Mouse (Mus musculus): ENCODE data around the gene Tmem179. TPM values are rescaled to one million over a fixed set of nuclear protein-coding genes. Genes with fewer than 3 reads are reported as not detected.

Tmem179 gene
- polyA plus RNA-seq, 1 experiment from 2014 or later: not detected

DNA sequence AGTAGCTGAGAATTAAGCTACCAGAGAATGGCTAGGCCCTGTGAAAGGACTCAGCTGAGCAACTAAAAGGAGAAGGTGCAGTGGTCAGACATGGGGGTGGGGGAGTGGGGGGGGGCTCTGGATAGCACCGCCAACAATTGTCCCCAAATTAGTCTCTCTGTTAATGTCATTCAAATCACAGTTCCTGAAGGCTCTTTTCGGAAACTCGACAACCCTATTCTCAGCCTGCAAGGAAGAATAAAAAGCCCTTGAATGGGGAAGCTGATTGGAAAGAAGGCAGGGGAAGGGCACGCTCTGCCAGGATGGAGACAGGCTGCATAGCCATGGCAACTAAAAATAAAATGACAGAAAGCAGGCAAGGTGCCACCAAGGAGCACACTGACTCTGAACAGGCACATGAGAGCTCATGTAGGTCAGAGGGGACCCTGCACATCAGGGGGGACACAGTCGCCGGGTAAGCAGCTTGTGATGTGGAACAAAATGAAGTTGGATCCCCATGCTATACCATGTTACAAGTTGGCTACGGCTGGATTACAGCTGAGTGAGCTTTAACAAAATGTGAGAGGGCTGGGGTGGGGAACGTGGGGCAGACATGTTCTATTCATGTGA is 25.0 kb upstream of the Tmem179 start:
- ATAC-seq (no peak), DNase-seq (no peak)
- no peaks in the 10 kb centered on the region for H3K9me3 ChIP-seq (ENCODE audit: low read length)
- H3K27me3 ChIP-seq (ENCODE audit: insufficient read depth, low read length): no peaks in the 10 kb centered on the region
- 68% methylated on average over 8 of the region's 8 CpGs for WGBS (ENCODE audit: insufficient replicate concordance)
- H3K4me1 ChIP-seq (ENCODE audit: insufficient read depth): no peaks in the 10 kb centered on the region; the same call in 1 of the 2 replicates
- no peak overlapping the region for H3K9ac ChIP-seq (replicated peaks)
- H3K4me3 ChIP-seq (ENCODE audit: low read depth, low read length): no peak overlapping the region
- no peak overlapping the region for H3K4me2 ChIP-seq (ENCODE audit: low read depth, low read length)
- TF ChIP-seq CTCF (IDR thresholded peaks at IDR 0.05; ENCODE audit: low read depth): no peak
- no peak for TF ChIP-seq EP300 (IDR thresholded peaks at IDR 0.05; ENCODE audit: low read depth)
- H3K27ac ChIP-seq (ENCODE audit: low read depth): no peak overlapping the region
- H3K36me3 ChIP-seq (replicated peaks; ENCODE audit: insufficient read depth, low read length): no peaks in the 10 kb centered on the region

GRCm38 (mm10) chr12:112540321-112540720 is 23.8 kb upstream of the Tmem179 start:
- ATAC-seq (no peak), DNase-seq (no peak)
- no peak overlapping the region for H3K27ac ChIP-seq (ENCODE audit: low read depth)
- no peak overlapping the region for H3K9ac ChIP-seq (replicated peaks)
- H3K36me3 ChIP-seq (replicated peaks; ENCODE audit: insufficient read depth, low read length): no peaks in the 10 kb centered on the region
- no peak overlapping the region for H3K4me2 ChIP-seq (ENCODE audit: low read depth, low read length)
- WGBS (ENCODE audit: insufficient replicate concordance): 89% methylated on average over 12 of the region's 12 CpGs
- no peaks in the 10 kb centered on the region; the same call in 1 of the 2 replicates for H3K4me1 ChIP-seq (ENCODE audit: insufficient read depth)
- TF ChIP-seq CTCF (IDR thresholded peaks at IDR 0.05; ENCODE audit: low read depth) (no peak), EP300 (IDR thresholded peaks at IDR 0.05; ENCODE audit: low read depth) (no peak)
- H3K9me3 ChIP-seq (ENCODE audit: low read length): no peaks in the 10 kb centered on the region
- H3K27me3 ChIP-seq (ENCODE audit: insufficient read depth, low read length): no peaks in the 10 kb centered on the region
- H3K4me3 ChIP-seq (ENCODE audit: low read depth, low read length): no peak overlapping the region

- Histone ChIP-seq H3K36me3 (replicated peaks; ENCODE audit: insufficient read depth, low read length) (no peaks in the 10 kb centered on the region), H3K4me2 (ENCODE audit: low read depth, low read length) (no peak overlapping the region), H3K9me3 (ENCODE audit: low read length) (no peaks in the 10 kb centered on the region), H3K27ac (ENCODE audit: low read depth) (no peak overlapping the region), H3K4me3 (ENCODE audit: low read depth, low read length) (no peak overlapping the region), H3K4me1 (ENCODE audit: insufficient read depth) (no peaks in the 10 kb centered on the region; the same call in 1 of the 2 replicates), H3K27me3 (ENCODE audit: insufficient read depth, low read length) (no peaks in the 10 kb centered on the region), H3K9ac (replicated peaks) (no peak overlapping the region)
- ATAC-seq (no peak), DNase-seq (no peak)
- WGBS (ENCODE audit: insufficient replicate concordance): 82% methylated on average over 7 of the region's 7 CpGs
- TF ChIP-seq CTCF (IDR thresholded peaks at IDR 0.05; ENCODE audit: low read depth) (no peak), EP300 (IDR thresholded peaks at IDR 0.05; ENCODE audit: low read depth) (no peak)
Measured at GRCm38 (mm10) chr12:112539466-112539965, 23.0 kb upstream of the Tmem179 start.

DNA sequence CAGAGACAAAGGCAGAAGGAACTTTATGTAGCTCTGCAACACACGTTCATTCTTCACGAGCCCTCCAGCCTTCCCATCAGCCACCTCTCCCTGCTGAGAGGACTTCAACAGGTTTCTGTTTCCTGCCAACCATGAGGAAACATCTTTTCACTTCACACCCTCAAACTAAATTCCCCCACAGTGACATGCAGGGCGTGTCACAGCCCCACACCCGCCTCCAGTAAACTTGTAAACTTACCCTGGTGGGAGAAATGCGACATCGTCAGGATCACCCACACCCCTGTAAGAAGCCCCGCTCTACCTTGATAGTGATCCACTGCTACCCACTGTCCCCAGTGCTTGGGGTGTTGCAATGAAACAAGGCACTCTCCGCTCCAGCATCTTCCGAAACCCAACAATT is 21.8 kb upstream of the Tmem179 start:
- no peaks in the 10 kb centered on the region for H3K27me3 ChIP-seq (ENCODE audit: insufficient read depth, low read length)
- TF ChIP-seq EP300 (IDR thresholded peaks at IDR 0.05; ENCODE audit: low read depth) (no peak), CTCF (IDR thresholded peaks at IDR 0.05; ENCODE audit: low read depth) (no peak)
- no peaks in the 10 kb centered on the region for H3K9me3 ChIP-seq (ENCODE audit: low read length)
- ATAC-seq (no peak), DNase-seq (no peak)
- H3K4me1 ChIP-seq (ENCODE audit: insufficient read depth): no peaks in the 10 kb centered on the region; the same call in 1 of the 2 replicates
- H3K4me3 ChIP-seq (ENCODE audit: low read depth, low read length): no peak overlapping the region
- no peak overlapping the region for H3K4me2 ChIP-seq (ENCODE audit: low read depth, low read length)
- no peaks in the 10 kb centered on the region for H3K36me3 ChIP-seq (replicated peaks; ENCODE audit: insufficient read depth, low read length)
- H3K27ac ChIP-seq (ENCODE audit: low read depth): no peak overlapping the region
- 66% methylated on average over 9 of the region's 9 CpGs for WGBS (ENCODE audit: insufficient replicate concordance)
- H3K9ac ChIP-seq (replicated peaks): no peak overlapping the region

GRCm38 (mm10) chr12:112537233-112537632 is 20.7 kb upstream of the Tmem179 start:
- TF ChIP-seq EP300 (IDR thresholded peaks at IDR 0.05; ENCODE audit: low read depth) (no peak), CTCF (IDR thresholded peaks at IDR 0.05; ENCODE audit: low read depth) (no peak)
- no peaks in the 10 kb centered on the region for H3K4me1 ChIP-seq (ENCODE audit: insufficient read depth)
- no peaks in the 10 kb centered on the region for H3K27me3 ChIP-seq (ENCODE audit: insufficient read depth, low read length)
- no peak overlapping the region for H3K27ac ChIP-seq (ENCODE audit: low read depth)
- no peak for DNase-seq
- H3K9ac ChIP-seq (replicated peaks): no peak overlapping the region
- no peak for ATAC-seq
- H3K4me2 ChIP-seq (ENCODE audit: low read depth, low read length): no peak overlapping the region
- no peak overlapping the region for H3K4me3 ChIP-seq (ENCODE audit: low read depth, low read length)
- no peaks in the 10 kb centered on the region for H3K9me3 ChIP-seq (ENCODE audit: low read length)
- H3K36me3 ChIP-seq (replicated peaks; ENCODE audit: insufficient read depth, low read length): no peaks in the 10 kb centered on the region
- 72% methylated on average over 6 of the region's 6 CpGs for WGBS (ENCODE audit: insufficient replicate concordance)

- no peak for TF ChIP-seq CTCF (IDR thresholded peaks at IDR 0.05; ENCODE audit: low read depth)
- no peak for TF ChIP-seq EP300 (IDR thresholded peaks at IDR 0.05; ENCODE audit: low read depth)
- no peak overlapping the region for H3K4me3 ChIP-seq (ENCODE audit: low read depth, low read length)
- H3K27me3 ChIP-seq (ENCODE audit: insufficient read depth, low read length): no peaks in the 10 kb centered on the region
- H3K4me2 ChIP-seq (ENCODE audit: low read depth, low read length): no peak overlapping the region
- DNase-seq (no peak), ATAC-seq (no peak)
- no peak overlapping the region for H3K27ac ChIP-seq (ENCODE audit: low read depth)
- WGBS (ENCODE audit: insufficient replicate concordance): 63% methylated on average over 4 of the region's 4 CpGs
- no peaks in the 10 kb centered on the region for H3K36me3 ChIP-seq (replicated peaks; ENCODE audit: insufficient read depth, low read length)
- H3K4me1 ChIP-seq (ENCODE audit: insufficient read depth): no peaks in the 10 kb centered on the region
- no peak overlapping the region for H3K9ac ChIP-seq (replicated peaks)
- no peaks in the 10 kb centered on the region for H3K9me3 ChIP-seq (ENCODE audit: low read length)
Measured at GRCm38 (mm10) chr12:112533758-112534157, 17.2 kb upstream of the Tmem179 start.

All from liver, postnatal 0 days (tissue).